Mouse (Mus musculus) forebrain, postnatal 0 days (tissue): Measurements from ENCODE around the gene Rbl1. TPM values are rescaled to one million over a fixed set of nuclear protein-coding genes. Genes with fewer than 3 reads are reported as not detected.

ENCODE experiments used
- ATAC-seq: fragments of 200-750 bp; cut with Nextera tagmentation; 2 replicates; pipeline ENCODE4 v1.8.0; 2017; ENCODE audit warnings: mild to moderate bottlenecking, moderate library complexity
- DNase-seq: peaks from one replicate; pipeline ENCODE4 v3.0.0-alpha.2; 2015
- H3K27ac ChIP-seq: fragments of 300-500 bp; sonication (generic); 2 replicates; pipeline ENCODE4 v1.5.1; 2014; ENCODE audit warnings: low read depth, mild to moderate bottlenecking, antibody characterized with exemption, low read length, moderate library complexity, mixed read lengths
- H3K27me3 ChIP-seq: fragments of 300-500 bp; sonication (generic); 2 replicates; pipeline ENCODE4 v1.6.1; 2014; ENCODE audit warnings: mild to moderate bottlenecking, low read length, mixed read lengths; ENCODE audit not compliant: insufficient read depth
- H3K36me3 ChIP-seq: fragments of 300-500 bp; sonication (generic); 2 replicates; pipeline ENCODE4 v1.6.1; 2014; ENCODE audit warnings: mild to moderate bottlenecking, moderate library complexity; ENCODE audit not compliant: insufficient read depth
- H3K4me1 ChIP-seq: fragments of 300-500 bp; sonication (generic); 2 replicates; pipeline ENCODE4 v1.6.1; 2014; ENCODE audit warnings: antibody characterized with exemption; ENCODE audit not compliant: insufficient read depth
- H3K4me2 ChIP-seq: fragments of 300-500 bp; sonication (generic); 2 replicates; pipeline ENCODE4 v1.6.1; 2014; ENCODE audit warnings: low read depth, mild to moderate bottlenecking, moderate library complexity
- H3K4me3 ChIP-seq: fragments of 300-500 bp; sonication (generic); 2 replicates; pipeline ENCODE4 v1.5.1; 2014; ENCODE audit warnings: low read depth, low read length, mixed read lengths
- H3K9ac ChIP-seq: fragments of 300-500 bp; sonication (generic); 2 replicates; pipeline ENCODE4 v1.6.1; 2014; ENCODE audit warnings: mild to moderate bottlenecking
- H3K9me3 ChIP-seq: fragments of 300-500 bp; sonication (generic); 2 replicates; pipeline ENCODE4 v1.6.1; 2016; ENCODE audit warnings: low read length
- CTCF ChIP-seq: sonication (generic); IDR thresholded peaks from 2 replicates; pipeline ENCODE4 v1.5.1; 2016; ENCODE audit warnings: antibody characterized with exemption, control low read depth, low read depth
- WGBS: fragments of 180-500 bp; shearing (Covaris S2); extraction: QIAGEN DNeasy Blood & Tissue Kit; methylation state at CpG from one replicate; pipeline ENCODE4 v1.1.7; 2014; 5-methylcytosine and 5-hydroxymethylcytosine counted together
- polyA plus RNA-seq: library from polyadenylated mRNA; unstranded; fragments of >200 nt; fragmentation: Nextera tagmentation; extraction: Ambion mirVana; gene quantifications from 2 replicates; pipeline ENCODE4 v1.2.1, GENCODE M21; 2015
- total RNA-seq: library from RNA; depleted of rRNA; stranded (reverse); fragments of >200 nt; gene quantifications from 2 replicates; pipeline ENCODE4 v1.2.3, GENCODE M21; 2014

Gene Rbl1
- total and polyA plus RNA-seq, 2 experiments from 2014 or later: 4.2 to 10.4 TPM

GRCm38 (mm10) chr2:157138808-157139207 lies 65.5 kb downstream of the Rbl1 start:
- H3K4me2 ChIP-seq: no peak overlapping the region
- no peaks in the 10 kb centered on the region for H3K9me3 ChIP-seq
- DNase-seq (no peak), ATAC-seq (no peak)
- H3K4me3 ChIP-seq: no peak overlapping the region
- H3K36me3 ChIP-seq: no peaks in the 10 kb centered on the region
- no peaks in the 10 kb centered on the region for H3K27me3 ChIP-seq
- no peak overlapping the region for H3K27ac ChIP-seq
- no peak overlapping the region for H3K9ac ChIP-seq
- 86% methylated on average over 5 of the region's 5 CpGs for WGBS
- no peak for TF ChIP-seq CTCF
- peaks cover 4% of the 10 kb centered on the region; the same call in 1 of the 2 replicates for H3K4me1 ChIP-seq

DNA sequence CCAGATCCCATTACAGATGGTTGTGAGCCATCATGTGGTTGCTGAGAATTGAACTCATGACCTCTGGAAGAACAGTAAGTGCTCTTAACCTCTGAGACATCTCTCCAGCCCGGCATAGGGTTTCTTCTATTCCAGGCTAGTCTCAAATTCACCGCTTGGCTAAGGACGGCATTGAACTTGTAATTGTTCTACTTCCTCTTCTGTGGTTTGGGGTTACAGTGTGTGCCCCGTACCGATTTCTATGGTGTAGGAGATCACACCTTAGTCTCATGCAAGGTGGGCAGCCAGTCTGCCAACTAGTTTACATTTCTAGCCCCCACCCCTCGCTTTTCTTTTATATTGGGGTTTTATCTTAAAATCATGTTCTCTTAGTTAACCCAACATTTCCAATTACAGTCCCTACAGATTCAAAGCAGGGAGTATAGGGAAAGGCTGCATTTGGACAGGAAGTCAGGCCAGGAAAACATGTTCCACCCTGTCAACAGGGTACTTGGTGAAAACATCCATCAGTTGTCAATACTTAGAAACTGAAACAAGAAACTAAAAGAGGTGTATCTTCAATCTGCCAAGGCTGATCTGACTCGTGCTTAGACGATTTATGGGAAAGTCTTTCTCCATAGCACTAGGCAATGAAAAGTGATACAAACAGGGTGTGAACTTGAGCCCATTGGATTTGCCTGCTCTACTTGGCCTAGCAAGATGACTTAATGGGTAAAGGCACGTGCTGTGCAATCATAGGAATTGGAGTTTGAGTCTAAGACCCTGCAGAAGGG lies 66.2 kb downstream of the Rbl1 start:
- Histone ChIP-seq H3K4me2 (no peak overlapping the region), H3K9ac (no peak overlapping the region), H3K27me3 (no peaks in the 10 kb centered on the region), H3K4me1 (peaks cover 4% of the 10 kb centered on the region; the same call in 1 of the 2 replicates), H3K27ac (no peak overlapping the region), H3K9me3 (no peaks in the 10 kb centered on the region), H3K4me3 (no peak overlapping the region), H3K36me3 (no peaks in the 10 kb centered on the region)
- DNase-seq: no peak
- no peak for TF ChIP-seq CTCF
- WGBS: 93% methylated on average over 9 of the region's 9 CpGs
- ATAC-seq: no peak

- no peak overlapping the region for H3K4me3 ChIP-seq
- no peak overlapping the region for H3K4me2 ChIP-seq
- no peaks in the 10 kb centered on the region for H3K9me3 ChIP-seq
- ATAC-seq (no peak), DNase-seq (no peak)
- 63% methylated on average over 2 of the region's 2 CpGs for WGBS
- no peaks in the 10 kb centered on the region for H3K27me3 ChIP-seq
- no peak overlapping the region for H3K9ac ChIP-seq
- no peak overlapping the region for H3K27ac ChIP-seq
- H3K36me3 ChIP-seq: no peaks in the 10 kb centered on the region
- peaks cover 4% of the 10 kb centered on the region; the same call in 1 of the 2 replicates for H3K4me1 ChIP-seq
- no peak for TF ChIP-seq CTCF
These were observed 67.7 kb downstream of the Rbl1 start for GRCm38 (mm10) chr2:157136646-157137045.

DNA sequence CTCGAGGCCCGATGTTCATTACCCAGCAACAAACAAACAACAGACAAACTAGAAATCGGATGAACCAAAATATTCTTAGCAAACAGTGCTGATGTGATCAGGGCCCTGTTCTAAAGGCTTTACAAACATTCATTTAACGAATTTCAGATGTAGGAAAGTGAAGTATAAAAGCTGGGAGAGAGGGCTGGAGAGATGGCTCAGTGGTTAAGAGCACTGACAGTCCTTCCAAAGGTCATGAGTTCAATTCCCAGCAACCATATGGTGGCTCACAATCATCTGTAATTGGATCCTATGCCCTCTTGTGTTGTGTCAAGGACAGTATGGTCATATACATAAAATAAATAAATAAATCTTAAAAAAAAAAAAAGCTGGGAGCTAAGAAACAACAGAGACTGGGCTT lies 68.2 kb downstream of the Rbl1 start:
- H3K27ac ChIP-seq: no peak overlapping the region
- H3K4me2 ChIP-seq: no peak overlapping the region
- DNase-seq (no peak), ATAC-seq (no peak)
- TF ChIP-seq CTCF: no peak
- WGBS: 88% methylated on average over 4 of the region's 4 CpGs
- no peak overlapping the region for H3K9ac ChIP-seq
- H3K4me1 ChIP-seq: peaks cover 4% of the 10 kb centered on the region; the same call in 1 of the 2 replicates
- H3K9me3 ChIP-seq: no peaks in the 10 kb centered on the region
- H3K27me3 ChIP-seq: no peaks in the 10 kb centered on the region
- no peak overlapping the region for H3K4me3 ChIP-seq
- H3K36me3 ChIP-seq: no peaks in the 10 kb centered on the region

GRCm38 (mm10) chr2:157135529-157136120 lies 68.7 kb downstream of the Rbl1 start:
- H3K4me1 ChIP-seq: peaks cover 4% of the 10 kb centered on the region; the same call in 1 of the 2 replicates
- no peaks in the 10 kb centered on the region for H3K9me3 ChIP-seq
- DNase-seq (peak; percentile 2), ATAC-seq (no peak)
- peak overlapping the region; percentile 95 for H3K4me2 ChIP-seq
- H3K27me3 ChIP-seq: no peaks in the 10 kb centered on the region
- H3K4me3 ChIP-seq: peak overlapping the region; percentile 59
- no peak for TF ChIP-seq CTCF
- 66% methylated on average over 10 of the region's 10 CpGs for WGBS
- no peak overlapping the region for H3K27ac ChIP-seq
- no peaks in the 10 kb centered on the region for H3K36me3 ChIP-seq
- no peak overlapping the region for H3K9ac ChIP-seq

DNA sequence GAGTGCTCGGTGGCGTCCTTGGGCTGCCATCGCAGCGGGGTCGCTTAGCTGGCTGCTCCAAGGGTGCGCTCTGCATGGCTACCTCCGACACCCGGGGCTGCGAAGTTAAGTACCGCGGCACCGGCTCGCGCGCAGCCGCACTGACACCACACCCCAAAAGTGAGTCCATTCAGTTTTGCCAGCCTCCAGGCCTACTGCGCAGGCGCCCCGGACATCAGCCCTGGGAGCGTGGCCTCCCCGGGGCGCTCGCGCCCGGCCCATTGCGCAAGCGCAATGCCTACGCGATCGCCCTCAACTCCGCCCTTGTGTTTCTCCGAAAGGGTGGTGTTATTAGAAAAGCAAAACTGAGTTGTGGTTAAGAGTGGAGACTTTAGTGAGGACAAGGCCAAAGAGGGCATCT lies 69.3 kb downstream of the Rbl1 start, which contains the start of gene Samhd1:
Gene Samhd1 (minus strand): TSS at position 252 of the 400 bp plus-strand sequence.
- TF ChIP-seq CTCF: no peak
- H3K4me2 ChIP-seq: peak within 1 kb of the TSS; percentile 95
- no peaks in the 10 kb centered on the region for H3K9me3 ChIP-seq
- ATAC-seq: peak; percentile 92
- H3K36me3 ChIP-seq: no peaks in the 10 kb centered on the region
- H3K4me1 ChIP-seq: peaks cover 4% of the 10 kb centered on the region; the same call in 1 of the 2 replicates
- H3K4me3 ChIP-seq: peak within 1 kb of the TSS; percentile 59
- H3K27ac ChIP-seq: peak within 1 kb of the TSS; percentile 31; the same call in 1 of the 2 replicates
- H3K9ac ChIP-seq: peak within 1 kb of the TSS; percentile 54
- DNase-seq: peak; percentile 88
- WGBS: under 1% methylated on average over 32 of the region's 32 CpGs
- no peaks in the 10 kb centered on the region for H3K27me3 ChIP-seq

GRCm38 (mm10) chr2:157134479-157134931 lies 69.8 kb downstream of the Rbl1 start:
- Histone ChIP-seq H3K4me3 (peak overlapping the region; percentile 59), H3K9me3 (no peaks in the 10 kb centered on the region), H3K27me3 (no peaks in the 10 kb centered on the region), H3K4me2 (peak overlapping the region; percentile 95), H3K36me3 (no peaks in the 10 kb centered on the region), H3K27ac (peak overlapping the region; percentile 31; the same call in 1 of the 2 replicates), H3K9ac (peak overlapping the region; percentile 54), H3K4me1 (peaks cover 4% of the 10 kb centered on the region; the same call in 1 of the 2 replicates)
- DNase-seq (peak; percentile 13), ATAC-seq (peak; percentile 48)
- TF ChIP-seq CTCF: no peak
- 0% methylated on average over 25 of the region's 25 CpGs for WGBS
